In the genomic region with DNA sequence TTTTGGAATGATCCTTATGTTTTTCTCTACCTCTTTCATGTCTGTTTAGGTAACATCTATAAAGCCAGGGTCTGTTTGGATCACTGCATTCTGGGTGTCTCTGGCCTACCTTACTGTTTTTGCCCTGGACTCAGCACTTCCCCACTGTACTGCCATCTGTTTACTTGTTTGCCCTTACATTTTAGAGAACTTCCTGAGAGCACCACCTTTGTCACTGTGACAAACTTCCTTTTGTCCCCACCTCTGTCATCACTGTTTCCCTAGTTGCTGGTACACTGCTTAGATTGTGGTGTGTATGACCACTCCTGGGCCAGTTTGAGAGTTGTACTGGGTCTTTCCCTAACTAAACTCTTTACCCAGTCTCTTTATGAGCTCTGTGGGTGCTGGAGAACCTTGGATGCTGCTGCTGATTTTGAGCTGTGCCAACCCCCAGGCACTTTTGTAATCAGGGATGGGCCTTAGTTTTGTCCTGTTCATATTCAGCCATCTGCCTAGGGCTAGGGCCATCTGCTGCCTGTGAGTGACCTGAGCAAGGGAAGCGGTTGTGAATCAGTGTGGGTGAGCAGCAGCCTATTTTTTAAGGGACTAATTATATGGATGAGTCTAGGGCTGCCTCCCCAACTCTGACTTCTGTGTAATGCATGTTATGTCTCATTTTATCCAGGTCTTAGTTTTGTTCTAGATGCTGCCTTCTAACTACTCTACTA, we compare ENCODE assay signal across 8 mouse cellular contexts. TPM values are rescaled to one million over a fixed set of nuclear protein-coding genes. Genes with fewer than 3 reads are reported as not detected.
DNase-seq lines count a peak whose midpoint lies in the region; ATAC-seq lines count a peak whose summit lies in the region.
"Had no signal": no experiment of that assay in that cellular context is flagged by ENCODE, and none has a peak within 500 bp of the region (broad histone marks: within the 10 kb centered on the region; RNA-seq: fewer than 3 reads in every experiment).

No protein-coding gene starts in this region.

- H3K27me3 ChIP-seq in hindbrain, embryonic 15.5 days: no peaks in the 10 kb centered on the region

- no peak overlapping the region for H3K9ac ChIP-seq in hindbrain, embryonic 15.5 days
- H3K9ac ChIP-seq: lung, embryonic 14.5 days had no signal

- no peaks in the 10 kb centered on the region for H3K36me3 ChIP-seq in hindbrain, embryonic 15.5 days

- H3K4me2 ChIP-seq in hindbrain, embryonic 15.5 days: no peak overlapping the region
- H3K4me2 ChIP-seq: lung, embryonic 14.5 days had no signal

- peak; percentile 79 for DNase-seq in left cerebral cortex, postnatal 4 days
- no peak for DNase-seq in left cerebral cortex, adult 11 months (ENCODE audit: low spot score)
- DNase-seq in cerebellum, adult 18-20 months: peak; percentile 93 to 97
- DNase-seq in naive thymus-derived CD4-positive, alpha-beta T cell, adult 2 months (ENCODE audit: low read depth): peak; percentile 46
- DNase-seq in urinary bladder, postnatal 36 days (ENCODE audit: low spot score in 2 of 2): no peak
- DNase-seq: lung, embryonic 14.5 days had no signal

- peak; percentile 27; the same call in 1 of the 2 replicates for ATAC-seq in hindbrain, embryonic 15.5 days (ENCODE audit: low FRiP score, low read depth)
- ATAC-seq in erythroid progenitor cell, adult 5-6 weeks (replicated peaks; ENCODE audit: low FRiP score, poor library complexity, severe bottlenecking): no peak

- no peak overlapping the region for H3K4me3 ChIP-seq in hindbrain, embryonic 15.5 days

- intact Hi-C loops in left cerebral cortex, postnatal 4 days (cut with DNase I): no loop called here

- WGBS in hindbrain, embryonic 15.5 days: 39% methylated on average over 1 of the region's 1 CpGs

- 0 out of 2 replicates have a peak overlapping the region, but pooled peaks have one; percentile 6 for H3K27ac ChIP-seq in hindbrain, embryonic 15.5 days (replicated peaks)

- no peaks in the 10 kb centered on the region for H3K9me3 ChIP-seq in hindbrain, embryonic 15.5 days

- H3K4me1 ChIP-seq in hindbrain, embryonic 15.5 days (replicated peaks): peaks cover 22% of the 10 kb centered on the region

RNA-seq across cellular contexts. Expression of gene Susd6, which starts 26.2 kb away (rescaled TPM):
- 10 to 100 TPM; 19.6 to 21.4 TPM for total RNA-seq in left cerebral cortex, postnatal 4 days (2021)
- polyA plus RNA-seq in hindbrain, embryonic 15.5 days (2015; fragmentation: Nextera tagmentation; extraction: Ambion mirVana): 12.6 and 13.1 TPM in 2 replicates
- 39.8 and 46.9 TPM in 2 replicates for total RNA-seq in erythroid progenitor cell, adult 5-6 weeks (2015; ENCODE audit: low replicate concordance)
- total RNA-seq in erythroid progenitor cell, adult 5-6 weeks (2017; ENCODE audit: low replicate concordance): 63.2 and 67.7 TPM in 2 replicates

RNA-seq across cellular contexts. Expression of gene Ccdc177, which starts 56.0 kb away (rescaled TPM):
- total RNA-seq in left cerebral cortex, postnatal 4 days (2021): 10 to 100 TPM; 17.1 to 19.5 TPM
- 4.0 and 4.4 TPM in 2 replicates for polyA plus RNA-seq in hindbrain, embryonic 15.5 days (2015; fragmentation: Nextera tagmentation; extraction: Ambion mirVana)
- not detected in 2 replicates for total RNA-seq in erythroid progenitor cell, adult 5-6 weeks (2015; ENCODE audit: low replicate concordance)
- not detected in 2 replicates for total RNA-seq in erythroid progenitor cell, adult 5-6 weeks (2017; ENCODE audit: low replicate concordance)

Comparison
In these comparisons a context has a peak if more than half of its experiments do, and no peak if none do; other contexts are left out.
1. DNase-seq: peak in left cerebral cortex, postnatal 4 days (single experiment), cerebellum, adult 18-20 months (2 of 2) and naive thymus-derived CD4-positive, alpha-beta T cell, adult 2 months (single experiment); none in left cerebral cortex, adult 11 months (single experiment) and urinary bladder, postnatal 36 days (0 of 2).
2. RNA of gene Ccdc177, which starts 56.0 kb away (total RNA-seq): 17.1 to 19.5 TPM in left cerebral cortex, postnatal 4 days; not detected in erythroid progenitor cell, adult 5-6 weeks; every median in the first group is over 10 times any median in the second.